Mouse (Mus musculus): Measurements from ENCODE around the gene Serpina3b.

- TF ChIP-seq CTCF (IDR thresholded peaks at IDR 0.05; ENCODE audit: low read depth, low read length) (no peak), POLR2A (IDR thresholded peaks at IDR 0.05; ENCODE audit: borderline replicate concordance, low read depth, low read length) (no peak)
These were observed 3.8 kb upstream of the Serpina3b start for GRCm38 (mm10) chr12:104123996-104124395.

Measured in bone marrow macrophage, adult 2 months (primary cell).